Mouse (Mus musculus) adipocyte (in vitro differentiated cells): ENCODE results near the gene Cemip2.

Source experiments
- DNase-seq: peaks from one replicate; pipeline ENCODE4 v3.0.0-alpha.2; 2016; ENCODE audit warnings: low spot score

Gene Cemip2

GRCm38 (mm10) chr19:21779106-21779505 is 964 bp downstream of the Cemip2 start:
- no peak for DNase-seq

- no peak for DNase-seq
Observed at GRCm38 (mm10) chr19:21780663-21781062, 2.5 kb downstream of the Cemip2 start.

- no peak for DNase-seq
Observed at GRCm38 (mm10) chr19:21781066-21781786, 3.1 kb downstream of the Cemip2 start.

GRCm38 (mm10) chr19:21781787-21782432 is 3.8 kb downstream of the Cemip2 start:
- no peak for DNase-seq

- no peak for DNase-seq
Observed at GRCm38 (mm10) chr19:21783717-21784116, 5.6 kb downstream of the Cemip2 start.

GRCm38 (mm10) chr19:21784331-21785131 is 6.4 kb downstream of the Cemip2 start:
- peak; percentile 24 for DNase-seq

GRCm38 (mm10) chr19:21785132-21785528 is 7.0 kb downstream of the Cemip2 start:
- DNase-seq: peak; percentile 32

GRCm38 (mm10) chr19:21787004-21787480 is 8.9 kb downstream of the Cemip2 start:
- DNase-seq: no peak

GRCm38 (mm10) chr19:21788999-21789398 is 10.9 kb downstream of the Cemip2 start:
- no peak for DNase-seq

GRCm38 (mm10) chr19:21789676-21790075 is 11.5 kb downstream of the Cemip2 start:
- DNase-seq: no peak

GRCm38 (mm10) chr19:21791386-21791785 is 13.2 kb downstream of the Cemip2 start:
- no peak for DNase-seq

- DNase-seq: no peak
Observed at GRCm38 (mm10) chr19:21791826-21792225, 13.7 kb downstream of the Cemip2 start.

- DNase-seq: no peak
Observed at GRCm38 (mm10) chr19:21792587-21793175, 14.5 kb downstream of the Cemip2 start.

- no peak for DNase-seq
Observed at GRCm38 (mm10) chr19:21794569-21794968, 16.4 kb downstream of the Cemip2 start.

- no peak for DNase-seq
Observed at GRCm38 (mm10) chr19:21796333-21796732, 18.2 kb downstream of the Cemip2 start.

GRCm38 (mm10) chr19:21798700-21799099 is 20.6 kb downstream of the Cemip2 start:
- DNase-seq: peak; percentile 32

- DNase-seq: no peak
Observed at GRCm38 (mm10) chr19:21799410-21800373, 21.6 kb downstream of the Cemip2 start.

- DNase-seq: no peak
Observed at GRCm38 (mm10) chr19:21804488-21804887, 26.3 kb downstream of the Cemip2 start.

GRCm38 (mm10) chr19:21805305-21805704 is 27.2 kb downstream of the Cemip2 start:
- no peak for DNase-seq

- DNase-seq: no peak
Observed at GRCm38 (mm10) chr19:21810135-21810534, 32.0 kb downstream of the Cemip2 start.

GRCm38 (mm10) chr19:21813560-21813959 is 35.4 kb downstream of the Cemip2 start:
- DNase-seq: no peak
